Mouse (Mus musculus) heart, adult 2 months (tissue): ENCODE data around the gene Agpat1.

Experiments
- CTCF ChIP-seq: fragments of 200-600 bp; IDR thresholded peaks from 2 replicates; pipeline ENCODE4 v1.8.1; 2022; ENCODE audit warnings: antibody characterized with exemption, mild to moderate bottlenecking, moderate library complexity
- EP300 ChIP-seq: fragments of 200-500 bp; IDR thresholded peaks from 2 replicates; pipeline ENCODE4 v1.6.1; 2011; ENCODE audit warnings: low read depth, low read length, control low read depth; ENCODE audit not compliant: insufficient read depth
- POLR2A ChIP-seq: fragments of 200-500 bp; IDR thresholded peaks from 2 replicates; pipeline ENCODE4 v1.6.1; 2011; ENCODE audit warnings: mild to moderate bottlenecking, low read depth, low read length, control low read depth; ENCODE audit not compliant: insufficient read depth

DNA sequence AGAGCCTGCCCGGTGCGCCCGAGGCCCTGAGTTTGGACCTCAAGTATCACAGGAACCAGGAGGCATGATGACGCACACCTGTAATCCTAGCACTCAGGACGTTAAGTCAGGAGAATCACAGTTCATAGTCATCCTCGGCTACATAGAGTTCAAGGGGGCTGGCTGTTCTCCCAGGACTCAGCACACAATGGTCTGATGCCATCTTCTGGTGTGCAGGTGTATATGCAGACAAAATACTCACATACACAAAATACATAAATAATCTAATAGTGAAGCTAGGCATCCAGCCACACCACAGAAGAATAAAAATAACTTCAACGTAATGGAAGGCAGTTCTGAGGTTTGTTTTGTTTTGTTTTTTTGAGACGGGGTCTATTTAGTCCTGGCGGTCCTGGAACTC is 19.1 kb downstream of the Agpat1 start:
- TF ChIP-seq CTCF (peak; percentile 39), POLR2A (no peak), EP300 (no peak)
